Mouse (Mus musculus): ENCODE data around the gene Epb41l3.
A peak's percentile ranks its signal among the peaks of the same experiment; 100 is the strongest.

Epb41l3 gene

DNA sequence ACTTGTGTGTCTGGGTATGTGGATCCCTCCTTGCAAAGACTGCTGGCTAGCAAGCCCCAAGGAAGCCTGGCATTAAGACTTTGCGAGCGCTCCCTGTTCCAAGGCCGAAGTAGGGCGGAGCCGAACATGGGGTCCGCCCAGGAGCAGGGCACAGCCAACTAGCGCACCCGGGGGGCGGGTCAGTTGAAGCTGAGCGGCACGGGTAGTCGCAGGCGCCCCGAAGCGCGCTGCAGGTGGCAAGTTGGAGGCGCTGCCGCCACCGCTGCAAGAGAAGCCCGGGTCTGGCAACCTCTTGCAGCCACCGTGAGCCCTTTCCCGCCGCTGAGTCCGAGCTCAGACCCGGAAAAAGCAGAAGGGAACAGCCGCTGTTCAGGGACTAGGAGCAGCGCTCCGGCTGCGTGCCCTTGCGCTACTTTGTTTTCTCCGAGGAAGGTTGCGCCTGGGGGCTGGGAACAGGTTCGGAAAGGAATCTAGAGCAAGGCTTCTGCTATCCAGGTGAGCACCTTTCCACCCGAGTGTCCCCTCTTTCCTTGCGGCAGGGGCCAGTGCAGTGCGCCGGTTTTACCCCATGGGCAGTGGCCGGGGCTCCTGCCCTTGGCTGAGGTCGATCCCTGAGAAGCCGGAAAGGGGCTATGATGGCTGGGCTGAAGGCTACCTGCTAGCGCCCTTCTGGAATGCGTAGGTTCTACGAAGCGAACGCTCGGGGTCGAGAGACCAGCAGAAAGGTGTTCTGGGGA is at the start of gene Epb41l3:
Gene Epb41l3 (plus strand): TSS at position 183 of the 737 bp plus-strand sequence.
- DNase-seq (ENCODE audit: extremely low read depth, insufficient read length, low spot score), result peak; percentile 6

DNA sequence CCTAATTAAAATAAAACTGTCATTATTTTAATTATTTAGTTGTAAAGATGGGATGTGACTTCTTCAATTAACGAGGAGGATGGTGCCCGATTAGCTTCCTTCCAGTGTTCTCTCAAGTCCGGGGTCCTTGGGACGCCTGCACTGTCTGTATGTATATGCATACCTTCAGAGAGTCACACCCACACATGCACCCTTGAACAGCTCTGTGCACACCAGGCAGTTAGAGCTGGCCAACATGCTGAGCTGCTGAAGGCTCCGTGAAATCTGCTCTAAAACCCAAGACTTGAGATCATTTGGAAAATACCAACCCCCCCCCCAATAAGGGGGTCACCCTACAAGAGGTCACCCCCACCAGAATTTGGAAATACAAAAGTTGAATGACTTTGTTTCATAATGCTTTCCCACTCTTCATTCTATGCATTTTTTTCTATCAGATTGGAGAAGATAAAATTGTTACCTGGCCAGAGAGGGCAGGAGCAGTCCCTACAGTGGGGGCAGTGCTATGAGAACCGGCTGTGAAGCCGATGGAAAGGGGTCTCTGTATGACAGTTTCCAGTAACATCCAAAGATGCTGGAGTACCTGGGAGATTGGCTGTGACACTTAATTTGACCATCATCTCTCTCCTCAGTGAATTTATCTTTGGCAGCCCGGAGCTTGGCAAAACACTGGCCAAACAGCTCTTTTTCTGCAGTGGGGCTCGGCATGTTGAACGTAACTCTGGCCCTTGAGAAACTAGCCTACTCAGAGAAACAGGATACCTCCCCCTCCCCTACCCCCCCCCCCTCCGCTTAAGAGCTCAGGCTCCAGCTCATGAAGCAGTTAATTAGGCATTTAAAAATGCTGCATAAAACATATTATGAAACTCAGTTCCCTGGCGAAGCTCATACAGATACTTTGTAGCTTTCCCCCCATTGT is 36.5 kb upstream of the Epb41l3 start:
- no peak for DNase-seq (ENCODE audit: extremely low read depth, insufficient read length, low spot score)

DNA sequence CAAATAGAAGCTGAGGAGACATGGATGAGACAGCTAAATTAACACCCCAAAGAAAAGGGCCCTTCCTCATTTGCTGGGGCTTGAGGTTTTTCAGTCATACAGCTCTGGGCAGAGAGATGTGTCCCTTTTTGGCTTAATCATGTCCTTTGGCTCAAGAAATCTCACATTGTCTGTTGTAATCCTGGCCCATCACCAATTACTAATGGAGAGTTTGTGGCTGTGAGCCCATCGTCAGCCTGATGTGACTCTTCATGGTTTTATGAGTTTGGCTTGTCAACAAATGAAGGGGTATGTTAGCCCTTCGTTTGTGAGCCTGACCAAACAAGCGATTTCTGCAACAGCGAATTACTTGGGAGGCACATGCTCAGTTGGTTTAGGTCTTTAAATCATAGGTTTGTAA is 34.0 kb upstream of the Epb41l3 start:
- DNase-seq (ENCODE audit: extremely low read depth, insufficient read length, low spot score), result no peak

DNA sequence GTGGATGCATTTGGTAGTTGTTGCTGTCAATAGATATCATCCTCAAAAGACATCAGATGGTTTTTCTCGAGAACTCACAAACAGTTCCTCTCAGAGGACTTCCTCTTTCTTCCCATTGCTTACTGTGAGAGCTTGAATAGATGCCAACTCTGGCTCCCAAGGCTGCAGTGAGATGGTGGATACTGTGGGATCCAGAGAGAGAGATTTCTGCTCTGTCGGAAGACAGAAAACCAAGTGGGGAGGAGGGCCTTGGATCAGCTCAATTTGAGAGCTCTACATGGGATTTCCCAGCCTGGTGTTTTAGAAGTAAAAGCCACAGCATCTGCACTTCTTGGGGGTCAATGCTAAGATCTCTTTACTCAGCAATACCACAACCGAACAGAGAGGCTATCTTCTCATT is 26.7 kb upstream of the Epb41l3 start:
- DNase-seq (ENCODE audit: extremely low read depth, insufficient read length, low spot score), result no peak

DNA sequence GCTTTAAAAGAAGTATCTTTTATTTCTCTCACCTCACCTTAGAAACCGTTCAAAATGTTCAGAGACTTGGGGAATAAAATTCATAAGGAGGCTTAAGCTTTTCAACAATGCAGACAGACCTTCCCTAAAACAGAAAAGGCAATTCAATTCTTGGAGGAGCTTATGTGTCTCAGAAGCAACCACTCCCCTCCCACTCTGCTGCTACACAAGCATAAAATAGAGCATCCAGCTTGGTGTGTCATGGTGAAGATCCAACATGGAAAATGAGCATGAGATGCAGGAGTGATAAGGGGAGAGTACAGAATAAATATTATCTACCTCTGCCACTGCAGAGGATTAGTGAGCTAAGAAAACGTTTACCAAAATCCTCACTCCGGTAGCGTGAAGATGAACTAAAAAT is 21.5 kb upstream of the Epb41l3 start:
- DNase-seq (ENCODE audit: extremely low read depth, insufficient read length, low spot score), result no peak

DNA sequence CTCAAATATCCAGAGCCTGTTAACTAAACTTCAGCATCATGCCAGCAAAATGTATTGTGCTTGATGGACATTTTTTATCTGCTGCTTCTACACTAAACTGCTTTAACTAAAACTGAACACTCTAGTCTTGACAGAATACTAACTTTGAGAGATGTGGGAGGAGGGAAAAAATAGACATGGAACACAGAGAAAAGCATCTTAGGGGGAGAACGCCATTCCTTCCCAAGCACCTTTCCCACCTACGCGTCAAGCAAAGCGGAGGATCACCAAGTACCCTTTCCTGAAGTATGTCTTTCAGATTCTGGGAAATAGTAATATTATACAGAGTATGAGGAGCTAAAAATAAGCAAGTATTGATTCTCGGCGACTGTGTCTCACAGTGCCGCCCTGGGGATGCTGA is 15.7 kb upstream of the Epb41l3 start:
- no peak for DNase-seq (ENCODE audit: extremely low read depth, insufficient read length, low spot score)

DNA sequence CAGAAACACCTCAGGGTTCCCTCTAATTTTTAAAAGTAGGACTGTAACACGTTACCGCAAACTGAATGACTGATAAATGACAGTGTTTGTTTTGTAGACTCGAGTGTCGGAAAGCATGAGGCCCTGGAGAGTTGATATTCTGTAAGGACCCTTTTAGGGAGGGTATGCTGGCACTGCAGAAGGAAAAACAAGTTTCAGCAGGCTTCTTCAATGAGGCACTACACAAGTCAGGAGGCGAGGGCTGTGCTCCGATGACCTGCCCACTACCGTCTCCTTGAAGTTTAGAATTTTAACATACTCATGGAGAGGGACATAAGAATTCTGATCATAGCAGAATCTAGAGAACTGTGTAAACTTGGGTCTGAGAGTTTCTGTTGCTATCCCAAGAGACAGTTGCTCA is 15.1 kb upstream of the Epb41l3 start:
- no peak for DNase-seq (ENCODE audit: extremely low read depth, insufficient read length, low spot score)

DNA sequence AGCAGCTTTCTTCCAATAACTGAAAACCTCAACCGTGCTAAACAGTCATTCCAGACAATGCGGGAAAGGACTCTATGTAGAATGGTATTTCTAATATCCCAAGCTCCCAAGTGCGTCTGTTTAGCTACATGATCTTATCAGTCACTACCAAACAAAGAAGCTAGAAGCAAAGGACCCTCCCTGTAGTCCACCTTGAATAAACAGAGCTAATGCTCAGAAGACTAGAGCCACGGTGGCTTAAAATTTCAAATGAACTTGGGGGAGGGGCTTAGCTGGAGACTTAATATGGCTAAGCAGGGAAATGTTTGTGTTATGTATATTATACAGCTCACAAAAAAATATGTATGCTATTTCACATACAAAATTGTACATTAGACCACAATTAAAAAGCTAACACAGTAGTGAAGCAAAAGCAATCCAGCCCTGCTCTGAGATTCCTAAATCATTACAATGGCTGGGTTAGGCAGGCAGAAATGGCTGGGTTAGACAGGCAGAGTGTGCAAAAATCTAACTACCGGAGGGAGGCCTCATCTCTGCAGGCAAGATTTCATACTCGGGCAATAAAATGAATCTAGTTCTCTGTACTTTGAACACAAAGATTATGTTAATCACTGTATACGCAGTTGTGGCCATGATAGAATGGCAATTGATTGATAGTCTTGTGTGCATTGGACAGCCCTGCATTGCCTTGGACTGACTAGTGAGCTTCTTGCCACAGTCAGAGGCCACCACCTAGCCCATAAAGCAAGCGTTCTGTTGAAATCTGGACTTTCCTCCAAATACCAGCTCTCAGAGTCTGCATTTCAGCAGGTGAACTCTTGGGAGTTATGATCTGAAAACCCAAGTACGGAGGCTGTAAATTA is 13.4 kb upstream of the Epb41l3 start:
- DNase-seq (ENCODE audit: extremely low read depth, insufficient read length, low spot score), result no peak

DNA sequence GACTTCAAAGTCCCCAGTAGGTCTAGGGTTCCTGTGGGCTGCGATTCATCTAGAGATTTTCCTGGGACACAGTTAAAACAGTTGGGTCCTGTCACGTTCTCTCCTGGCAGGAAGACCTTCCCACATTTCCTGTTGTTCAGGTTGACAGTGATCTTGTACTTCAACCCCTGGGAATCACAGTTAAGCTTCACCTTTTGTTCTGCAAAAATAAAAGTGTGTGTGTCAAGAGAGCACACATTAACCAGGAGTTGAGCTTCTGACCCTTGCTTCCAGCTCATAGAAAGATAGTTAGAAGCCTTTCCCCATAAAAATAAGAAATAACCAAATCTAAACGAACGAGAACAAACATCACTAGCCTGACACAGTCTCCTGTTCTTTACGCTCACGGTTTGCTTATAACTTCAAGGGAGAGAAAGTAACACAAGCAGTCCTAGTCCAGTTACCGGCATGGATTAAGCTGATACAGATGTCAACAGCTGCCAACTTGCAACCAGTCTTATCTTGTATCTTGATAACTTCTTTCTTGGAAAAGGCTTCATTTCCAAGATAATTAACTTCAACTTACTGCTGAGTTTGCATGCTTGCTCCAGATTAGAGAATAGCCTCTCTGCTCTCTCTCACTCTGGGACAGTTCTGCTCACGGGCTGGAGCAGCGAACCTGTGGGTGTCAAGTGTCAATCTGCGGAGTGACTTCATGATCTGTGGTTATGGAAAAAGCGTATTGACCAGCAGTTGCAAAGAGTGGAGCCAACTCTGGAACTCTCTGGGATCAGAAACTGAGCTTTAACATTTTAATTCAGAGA is 7.3 kb upstream of the Epb41l3 start:
- no peak for DNase-seq (ENCODE audit: extremely low read depth, insufficient read length, low spot score)

DNA sequence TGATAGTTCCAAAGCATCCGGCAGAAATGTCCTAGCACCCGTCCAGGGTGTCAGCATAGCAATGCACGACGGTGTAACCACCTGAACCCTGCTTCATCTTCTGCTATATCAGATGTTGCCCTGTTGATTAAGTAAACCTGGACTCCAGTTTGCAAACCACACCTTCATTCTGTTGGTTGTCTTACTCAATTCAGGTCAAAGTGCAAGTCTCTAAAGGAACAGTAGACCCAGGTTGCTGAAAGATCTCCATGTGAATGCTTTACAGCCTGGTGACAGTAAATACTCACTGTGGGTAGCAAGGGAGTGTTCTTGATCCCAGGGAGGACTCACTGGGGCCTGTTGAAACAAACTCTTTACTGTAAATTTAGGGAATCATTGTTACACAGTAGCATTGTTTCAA is 1.4 kb upstream of the Epb41l3 start:
- no peak for DNase-seq (ENCODE audit: extremely low read depth, insufficient read length, low spot score)

DNA sequence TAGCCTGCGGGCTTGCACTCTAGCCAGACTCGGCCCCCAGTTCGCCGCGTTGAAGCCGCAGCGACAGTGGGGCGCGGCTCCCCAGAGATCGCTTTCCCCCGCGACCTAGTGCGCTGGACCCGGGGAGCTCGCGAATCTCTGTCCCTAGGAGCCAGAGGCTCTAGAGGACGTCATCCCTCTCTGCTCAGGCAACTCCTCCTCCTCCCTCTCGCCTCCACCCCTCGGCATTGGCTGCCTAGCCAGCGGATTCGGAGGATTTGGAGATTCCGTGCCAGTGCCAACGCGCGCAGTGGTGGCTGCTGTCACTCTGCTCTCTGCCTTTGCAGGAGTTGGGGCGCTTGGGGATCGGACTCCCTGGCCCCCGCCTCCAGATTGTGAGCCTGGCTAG is 749 bp downstream of the Epb41l3 start:
- peak; percentile 2 for DNase-seq (ENCODE audit: extremely low read depth, insufficient read length, low spot score)

DNA sequence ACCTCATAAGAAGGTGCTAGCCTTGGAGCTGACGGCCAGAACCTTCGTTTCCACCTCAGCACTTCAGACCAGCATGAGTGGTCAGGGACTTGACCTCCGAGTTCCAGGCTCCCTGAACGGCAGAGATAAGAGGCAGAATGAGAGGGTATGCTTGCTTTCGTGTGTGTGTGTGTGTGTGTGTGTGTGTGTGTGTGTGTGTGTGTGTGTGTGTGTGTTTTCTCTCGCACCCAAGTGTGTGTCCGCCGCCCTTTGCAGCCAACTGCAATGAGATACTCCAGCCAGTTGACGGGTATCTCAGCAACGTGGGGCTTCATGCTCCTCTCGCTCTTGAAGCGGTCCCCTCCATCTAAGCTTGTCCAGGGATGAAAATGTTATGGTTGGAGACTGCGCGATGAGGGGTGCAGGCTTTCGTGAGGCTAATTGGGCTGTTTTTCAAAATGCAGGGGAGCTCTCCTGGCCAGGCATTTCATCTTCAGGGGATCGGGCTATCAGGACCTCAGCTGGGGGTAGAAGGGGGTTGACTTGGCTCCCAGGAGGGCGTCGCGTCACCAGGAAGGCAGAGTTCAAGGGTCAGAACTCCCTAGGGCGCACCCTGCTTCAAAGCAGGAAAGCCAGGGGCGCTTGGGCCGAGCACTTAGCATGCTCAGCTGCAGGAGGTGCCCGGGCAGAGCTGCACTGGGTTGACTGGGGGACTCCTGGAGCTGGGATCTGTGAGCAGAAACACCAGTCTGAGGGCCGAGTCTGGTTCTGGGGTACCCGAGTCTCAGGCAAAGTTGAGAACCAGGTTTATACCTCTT is 1.5 kb downstream of the Epb41l3 start:
- no peak for DNase-seq (ENCODE audit: extremely low read depth, insufficient read length, low spot score)

DNA sequence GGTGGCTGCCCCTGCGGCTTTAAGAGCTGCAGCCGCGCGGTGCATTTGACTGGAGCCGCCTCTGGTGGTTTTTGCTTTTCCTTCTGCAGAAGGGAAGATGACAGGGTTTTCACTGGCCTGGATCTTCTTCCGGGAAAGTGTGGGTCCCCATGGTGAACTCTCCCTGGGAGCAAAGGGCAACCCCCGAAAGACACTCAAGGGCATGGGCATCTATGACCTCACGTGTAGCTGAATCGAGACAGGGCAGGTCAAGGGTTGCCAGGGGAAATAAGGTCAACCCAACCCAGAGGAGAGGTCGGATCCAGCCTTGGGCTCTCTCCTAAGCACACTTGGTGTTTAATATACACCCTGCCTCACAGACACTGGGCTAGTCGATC is 2.0 kb downstream of the Epb41l3 start:
- DNase-seq (ENCODE audit: extremely low read depth, insufficient read length, low spot score), result no peak

DNA sequence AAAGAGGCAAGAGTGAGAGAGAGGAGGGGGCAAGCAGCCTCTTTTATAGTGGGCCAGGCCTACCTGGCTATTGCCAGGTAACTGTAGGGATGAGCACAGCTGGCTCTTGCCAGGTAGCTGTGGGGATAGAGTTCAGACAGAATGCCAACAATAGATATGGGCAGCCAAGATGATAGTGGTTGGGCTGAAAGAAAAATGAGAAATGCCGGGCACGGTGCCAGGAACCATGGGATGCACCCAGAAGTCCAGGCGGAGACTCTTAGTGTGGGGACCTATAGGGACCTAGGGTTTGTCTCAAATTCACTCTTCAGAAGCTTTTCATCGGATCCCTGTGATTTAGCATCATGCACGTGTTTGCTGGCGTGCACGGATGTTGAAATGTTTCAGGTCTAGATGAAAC is 6.8 kb downstream of the Epb41l3 start:
- DNase-seq (ENCODE audit: extremely low read depth, insufficient read length, low spot score), result no peak

DNA sequence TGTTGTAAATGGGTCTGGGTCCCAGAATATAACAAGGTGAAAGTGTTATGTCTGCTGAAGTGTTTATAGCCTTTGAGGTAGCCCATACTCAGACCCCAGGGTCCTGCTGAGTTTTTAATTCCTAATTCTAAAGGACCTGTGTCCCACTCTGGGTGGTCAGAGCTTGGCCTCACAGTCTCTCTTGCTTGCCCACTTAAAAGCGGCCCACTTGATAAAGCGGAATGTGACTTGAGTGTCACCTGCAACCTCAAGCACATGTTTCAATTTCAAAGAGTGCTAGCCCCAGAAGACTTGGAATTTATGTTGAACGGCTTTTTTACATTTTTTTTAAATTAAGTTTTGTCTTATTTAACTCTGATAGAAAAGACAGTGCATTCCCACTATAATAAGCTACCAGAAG is 16.1 kb downstream of the Epb41l3 start:
- DNase-seq (ENCODE audit: extremely low read depth, insufficient read length, low spot score), result no peak

DNA sequence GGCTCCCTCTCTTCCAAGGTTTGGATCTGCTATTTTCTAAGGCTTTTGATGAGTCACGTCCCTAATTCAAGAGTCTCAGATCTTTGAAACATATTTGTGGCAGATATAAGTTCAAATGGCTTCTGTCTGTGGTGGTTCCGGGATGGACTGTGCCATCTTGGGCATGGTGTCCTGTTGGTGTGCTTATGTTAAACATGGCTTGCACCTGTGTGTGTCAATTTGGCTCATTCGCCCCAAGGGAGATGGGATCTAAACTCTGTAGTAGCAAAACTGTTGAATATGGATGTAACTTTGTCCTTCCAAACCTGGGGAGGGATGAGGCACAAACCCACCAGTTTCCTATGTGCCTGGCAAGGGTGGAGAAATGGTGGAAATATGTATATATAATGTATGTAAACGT is 21.6 kb downstream of the Epb41l3 start:
- DNase-seq (ENCODE audit: extremely low read depth, insufficient read length, low spot score), result no peak

DNA sequence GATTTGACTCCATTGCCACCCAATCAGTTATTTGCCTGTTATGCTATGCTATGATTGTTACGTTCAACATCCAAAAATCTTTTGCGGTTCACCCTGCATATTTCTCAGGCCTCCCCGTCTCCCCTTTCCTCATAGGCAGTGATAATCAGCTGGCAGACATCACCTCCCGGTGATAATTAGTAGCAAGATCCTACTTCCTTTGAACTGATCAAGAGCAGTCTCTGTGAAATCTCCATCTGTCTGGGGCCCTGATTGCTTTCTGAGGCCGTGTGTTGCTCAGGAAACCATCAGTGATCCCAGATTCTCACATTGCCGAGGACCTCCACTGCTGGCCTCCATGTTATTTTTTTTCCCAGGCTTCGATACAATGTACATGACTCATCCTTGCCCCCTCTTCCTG is 22.5 kb downstream of the Epb41l3 start:
- no peak for DNase-seq (ENCODE audit: extremely low read depth, insufficient read length, low spot score)

DNA sequence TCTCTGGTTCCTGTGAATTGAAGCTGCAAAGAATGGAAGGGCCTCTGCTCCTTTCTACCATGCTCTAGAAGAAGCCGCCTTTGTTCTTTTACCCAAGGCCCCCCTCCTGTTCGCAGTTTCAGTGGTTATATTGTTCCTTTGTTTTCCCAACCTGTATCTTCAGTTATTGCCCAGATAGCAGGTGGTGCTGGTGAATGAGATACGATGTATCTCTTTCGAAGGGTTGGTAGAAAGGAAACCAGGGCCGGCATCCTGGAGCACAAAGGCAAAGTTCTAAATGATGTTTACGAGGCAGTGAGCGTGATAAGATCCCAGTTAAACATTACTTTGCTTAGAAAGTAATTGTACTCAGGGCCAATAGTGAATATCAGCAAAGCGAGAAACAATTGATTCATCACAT is 27.8 kb downstream of the Epb41l3 start:
- DNase-seq (ENCODE audit: extremely low read depth, insufficient read length, low spot score), result no peak

DNA sequence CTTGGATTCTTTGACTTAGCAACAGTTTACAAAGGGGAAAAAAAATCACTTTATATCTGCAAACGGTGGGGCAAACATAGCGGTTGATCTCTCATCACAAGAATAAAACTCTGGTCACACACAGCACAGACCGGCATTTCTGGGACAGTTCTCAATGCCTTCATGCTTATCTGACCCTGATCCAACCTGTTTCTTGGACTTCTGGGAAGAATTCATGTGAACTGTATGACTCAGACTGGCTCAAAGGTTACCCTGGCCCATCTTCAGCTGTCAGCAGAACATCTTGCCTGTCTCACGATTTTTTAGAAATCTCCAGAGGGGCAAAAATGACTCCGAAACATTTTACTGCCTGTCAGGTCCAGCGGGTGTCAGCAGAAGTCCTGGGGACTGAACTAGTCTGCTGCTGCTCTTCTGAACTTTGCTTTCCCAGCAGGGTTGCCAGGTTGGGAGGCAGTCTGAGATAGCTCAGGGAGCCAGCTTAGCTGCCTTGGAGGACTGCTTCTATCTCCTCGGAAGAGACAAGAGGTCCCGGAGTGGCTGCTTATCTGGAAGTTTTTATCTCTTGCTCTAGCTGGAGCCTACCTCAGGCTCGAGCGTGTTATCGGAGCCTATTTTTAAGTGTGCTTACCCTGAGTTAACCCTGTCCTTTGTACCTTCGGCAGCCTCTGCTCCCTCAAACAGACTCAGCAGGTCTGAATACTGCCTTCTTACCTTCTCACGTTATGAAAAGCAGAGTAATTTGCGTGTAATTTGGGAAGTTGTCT is 29.7 kb downstream of the Epb41l3 start:
- no peak for DNase-seq (ENCODE audit: extremely low read depth, insufficient read length, low spot score)
